Mouse (Mus musculus) limb, embryonic 10.5 days (tissue): ENCODE data around the gene Mob1a. TPM values are rescaled to one million over a fixed set of nuclear protein-coding genes. Genes with fewer than 3 reads are reported as not detected.

Source experiments
- DNase-seq: peaks from one replicate; pipeline ENCODE4 v3.0.0-alpha.2; 2017; ENCODE audit warnings: low spot score
- H3K27ac ChIP-seq: fragments of 300-500 bp; sonication (generic); 2 replicates; pipeline ENCODE4 v1.5.1; 2016; ENCODE audit warnings: mild to moderate bottlenecking
- H3K27me3 ChIP-seq: fragments of 300-500 bp; sonication (generic); 2 replicates; pipeline ENCODE4 v1.6.1; 2016; ENCODE audit warnings: low read depth, mild to moderate bottlenecking; ENCODE audit not compliant: poor library complexity, severe bottlenecking
- H3K36me3 ChIP-seq: fragments of 300-500 bp; sonication (generic); 2 replicates; pipeline ENCODE4 v1.6.1; 2016; ENCODE audit warnings: mild to moderate bottlenecking, moderate library complexity
- H3K4me1 ChIP-seq: fragments of 300-500 bp; sonication (generic); 2 replicates; pipeline ENCODE4 v1.6.1; 2016
- H3K4me3 ChIP-seq: fragments of 300-500 bp; sonication (generic); 2 replicates; pipeline ENCODE4 v1.5.1; 2016; ENCODE audit warnings: mild to moderate bottlenecking, moderate library complexity
- H3K9me3 ChIP-seq: fragments of 300-500 bp; sonication (generic); replicated peaks from 2 replicates; pipeline ENCODE4 v1.6.1; 2016; ENCODE audit warnings: mild to moderate bottlenecking
- WGBS: fragments of 180-500 bp; shearing (Covaris S2); methylation state at CpG from one replicate; pipeline ENCODE4 v1.1.7; 2016; 5-methylcytosine and 5-hydroxymethylcytosine counted together
- polyA plus RNA-seq: library from polyadenylated mRNA; unstranded; fragments of >200 nt; fragmentation: Nextera tagmentation; extraction: Ambion mirVana; gene quantifications from 2 replicates; pipeline ENCODE4 v1.2.1, GENCODE M21; 2016

The Mob1a gene
- polyA plus RNA-seq, 1 experiment from 2014 or later: 63.3 TPM

DNA sequence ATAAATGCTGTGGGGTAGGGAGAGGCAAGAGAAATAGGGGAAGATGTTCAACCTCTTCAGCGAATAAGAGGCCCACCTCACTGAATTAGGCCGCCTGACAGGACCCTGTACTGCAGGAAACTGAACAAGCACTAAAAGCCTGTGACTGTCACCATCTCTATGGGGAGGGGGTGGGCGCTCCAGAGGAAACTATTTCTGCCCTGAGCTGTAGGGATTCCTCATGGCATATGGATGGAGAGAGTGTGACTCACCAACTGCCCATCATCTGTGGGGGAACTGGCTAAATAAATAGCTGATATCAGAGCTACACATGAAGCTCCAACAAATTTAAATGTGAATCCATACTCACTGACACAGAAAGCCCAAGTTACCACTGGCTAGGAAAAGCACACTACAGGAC lies 45.5 kb downstream of the Mob1a start:
- H3K36me3 ChIP-seq: peaks cover 100% of the 10 kb centered on the region
- H3K27ac ChIP-seq: no peak overlapping the region
- no peak for DNase-seq
- H3K4me1 ChIP-seq: no peaks in the 10 kb centered on the region
- WGBS: 95% methylated on average over 3 of the region's 3 CpGs
- no peak overlapping the region for H3K4me3 ChIP-seq
- H3K27me3 ChIP-seq: no peaks in the 10 kb centered on the region
- no peaks in the 10 kb centered on the region for H3K9me3 ChIP-seq

DNA sequence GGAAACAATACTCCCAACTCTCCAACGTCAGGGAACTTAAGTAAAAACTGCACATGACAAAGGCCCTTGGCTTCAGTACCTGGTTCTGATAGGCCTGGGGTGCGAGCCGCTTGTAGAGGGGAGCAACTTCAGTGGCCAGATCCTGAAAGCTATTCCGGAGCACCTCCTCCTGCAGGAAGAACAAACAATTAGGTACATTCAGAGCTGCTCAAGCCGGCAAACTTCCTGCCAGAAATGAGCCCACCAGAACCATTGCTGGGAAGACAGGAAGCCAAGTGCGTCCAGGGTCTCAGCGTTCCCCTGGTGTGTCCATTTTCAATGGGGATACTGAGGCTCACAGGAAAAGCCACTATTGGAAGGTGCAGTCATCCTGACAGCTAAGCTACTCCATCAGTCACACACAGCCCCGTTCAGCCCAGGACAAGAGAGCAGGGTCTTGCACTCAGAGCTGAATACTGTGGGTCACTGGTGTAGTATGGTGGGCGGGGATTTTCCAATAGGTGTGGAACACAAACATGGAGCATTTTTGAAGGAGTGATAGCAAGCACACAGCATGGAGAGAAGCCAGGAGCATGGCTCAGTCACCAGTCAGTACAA lies 48.0 kb downstream of the Mob1a start:
- 89% methylated on average over 9 of the region's 9 CpGs for WGBS
- Histone ChIP-seq H3K4me3 (no peak overlapping the region), H3K4me1 (no peaks in the 10 kb centered on the region), H3K27me3 (no peaks in the 10 kb centered on the region), H3K9me3 (no peaks in the 10 kb centered on the region), H3K27ac (no peak overlapping the region), H3K36me3 (peaks cover 100% of the 10 kb centered on the region)
- no peak for DNase-seq

DNA sequence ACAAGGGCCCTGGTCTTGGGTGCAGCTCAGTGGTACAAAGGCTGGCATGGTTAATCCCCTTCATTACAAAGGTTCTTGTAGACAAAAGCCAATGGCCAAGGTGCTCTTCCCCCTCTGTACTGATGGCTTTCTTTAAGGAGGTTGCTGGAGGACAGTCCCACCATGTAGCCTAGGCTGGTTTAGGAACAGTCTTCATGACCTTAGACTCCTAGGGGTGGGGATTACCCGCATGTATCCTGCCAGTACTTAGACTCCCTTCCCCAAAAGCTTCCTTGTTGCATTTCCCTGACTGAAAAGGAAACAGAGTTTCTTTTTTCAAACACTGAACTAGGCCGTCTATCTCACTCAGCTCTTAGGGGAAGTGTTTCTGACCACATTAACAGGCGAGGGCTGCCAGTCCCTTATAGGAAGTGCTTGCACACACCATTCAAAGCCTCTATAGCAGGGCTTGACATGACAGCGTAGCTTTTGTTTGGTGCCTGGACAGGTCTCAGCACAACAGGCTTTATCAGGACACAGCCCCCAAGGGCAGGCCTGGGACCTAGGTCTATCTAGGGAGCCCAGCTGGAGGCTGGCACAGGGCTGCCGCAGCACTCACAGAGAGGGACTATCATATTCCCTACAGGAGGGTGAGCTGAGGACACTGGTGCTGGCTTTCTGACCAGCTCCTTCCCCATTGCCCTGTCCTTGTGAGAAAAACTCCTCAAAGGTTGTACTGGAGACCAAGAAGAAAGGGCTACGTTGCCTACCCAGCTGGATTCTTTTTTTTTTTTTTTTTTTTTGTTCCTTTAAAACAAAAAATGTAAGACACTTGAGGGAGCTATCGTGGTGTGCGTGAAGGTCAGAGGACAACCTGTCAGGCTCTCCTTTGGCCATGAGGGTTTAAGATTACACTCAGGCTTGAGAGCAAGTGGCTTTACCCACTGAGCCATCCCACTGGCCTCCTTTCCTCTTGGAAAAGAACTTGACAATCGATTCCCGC lies 56.0 kb downstream of the Mob1a start:
- H3K4me1 ChIP-seq: no peaks in the 10 kb centered on the region
- H3K27me3 ChIP-seq: no peaks in the 10 kb centered on the region
- whole genome bisulfite sequencing: 93% methylated on average over 10 of the region's 10 CpGs
- no peak for DNase-seq
- no peak overlapping the region for H3K27ac ChIP-seq
- H3K36me3 ChIP-seq: peaks cover 98% of the 10 kb centered on the region
- H3K9me3 ChIP-seq: no peaks in the 10 kb centered on the region
- no peak overlapping the region for H3K4me3 ChIP-seq

DNA sequence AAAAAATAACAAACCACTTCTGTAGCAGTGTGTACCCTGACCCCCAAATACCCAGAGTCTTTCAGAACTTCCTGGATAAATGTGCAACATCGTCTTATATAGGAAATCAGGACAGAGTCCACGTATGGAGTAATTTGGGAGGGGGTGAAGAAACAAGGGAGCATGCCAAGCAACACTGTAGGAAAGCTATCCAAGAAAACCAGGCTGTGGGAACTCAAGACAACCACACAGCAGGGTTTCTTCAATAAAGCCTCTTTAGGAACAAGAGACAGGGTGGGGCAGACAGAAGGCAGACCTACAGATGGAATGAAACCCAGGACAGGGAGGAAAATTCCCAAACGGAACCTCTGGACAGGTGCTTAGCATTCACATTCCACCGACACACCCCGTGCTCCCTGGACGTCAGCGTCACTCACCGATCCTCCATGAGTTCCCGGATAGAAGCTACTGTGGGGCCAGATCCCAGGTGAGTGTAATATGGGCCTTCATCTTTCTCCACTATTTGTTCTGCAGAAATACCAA lies 59.8 kb downstream of the Mob1a start:
- Histone ChIP-seq H3K27me3 (no peaks in the 10 kb centered on the region), H3K4me3 (no peak overlapping the region), H3K27ac (no peak overlapping the region), H3K4me1 (no peaks in the 10 kb centered on the region), H3K9me3 (no peaks in the 10 kb centered on the region), H3K36me3 (peaks cover 93% of the 10 kb centered on the region)
- 95% methylated on average over 9 of the region's 9 CpGs for WGBS
- DNase-seq: no peak

GRCm38 (mm10) chr6:83392166-83392780 lies 66.5 kb downstream of the Mob1a start:
- Histone ChIP-seq H3K36me3 (peaks cover 95% of the 10 kb centered on the region), H3K27ac (no peak overlapping the region), H3K27me3 (no peaks in the 10 kb centered on the region), H3K4me3 (no peak overlapping the region), H3K9me3 (no peaks in the 10 kb centered on the region), H3K4me1 (no peaks in the 10 kb centered on the region)
- 90% methylated on average over 8 of the region's 8 CpGs for WGBS
- DNase-seq: no peak

Other genes with a start within 250 kb of the Mob1a start
- 46.5 and 46.9 TPM in 2 replicates for gene Pcgf1, start 248.1 kb upstream of the Mob1a start, polyA plus RNA-seq
- gene Lbx2, start 239.6 kb upstream of the Mob1a start, polyA plus RNA-seq: 0.82 and 1.5 TPM in 2 replicates
- 1.7 and 3.8 TPM in 2 replicates for gene Ccdc142, start 224.4 kb upstream of the Mob1a start, polyA plus RNA-seq
- 2.1 and 2.8 TPM in 2 replicates for gene Gm42688, start 224.4 kb upstream of the Mob1a start, polyA plus RNA-seq
- 150 and 163 TPM in 2 replicates for gene Mrpl53, start 217.0 kb upstream of the Mob1a start, polyA plus RNA-seq
- 45.3 and 53.8 TPM in 2 replicates for gene Mogs, start 210.5 kb upstream of the Mob1a start, polyA plus RNA-seq
- 136 and 188 TPM in 2 replicates for gene Wbp1, start 204.5 kb upstream of the Mob1a start, polyA plus RNA-seq
- 17.4 and 17.8 TPM in 2 replicates for gene Ino80b, start 200.6 kb upstream of the Mob1a start, polyA plus RNA-seq
- 34.2 and 51.8 TPM in 2 replicates for gene Rtkn, start 190.6 kb upstream of the Mob1a start, polyA plus RNA-seq
- gene Wdr54, start 169.6 kb upstream of the Mob1a start, polyA plus RNA-seq: 10.9 and 13.7 TPM in 2 replicates
- 0.80 and 1.6 TPM in 2 replicates for gene 1700003E16Rik, start 169.6 kb upstream of the Mob1a start, polyA plus RNA-seq
- gene Dctn1, start 160.1 kb upstream of the Mob1a start, polyA plus RNA-seq: 96.4 and 108 TPM in 2 replicates
- 0.23 and 0.25 TPM in 2 replicates for gene Slc4a5, start 106.2 kb upstream of the Mob1a start, polyA plus RNA-seq
- gene Mthfd2, start 108 bp upstream of the Mob1a start, polyA plus RNA-seq: 64.9 and 94.0 TPM in 2 replicates
- 162 and 171 TPM in 2 replicates for gene Bola3, start 23.1 kb downstream of the Mob1a start, polyA plus RNA-seq
- 40.1 and 42.7 TPM in 2 replicates for gene Tet3, start 133.1 kb downstream of the Mob1a start, polyA plus RNA-seq
- 58.0 and 69.5 TPM in 2 replicates for gene Dguok, start 181.0 kb downstream of the Mob1a start, polyA plus RNA-seq
- 0.43 and 1.3 TPM in 2 replicates for gene Actg2, start 210.2 kb downstream of the Mob1a start, polyA plus RNA-seq
- gene Stambp, start 246.7 kb downstream of the Mob1a start, polyA plus RNA-seq: 13.0 and 16.5 TPM in 2 replicates